Mouse (Mus musculus) limb, embryonic 15.5 days (tissue): ENCODE measurements around the gene Ppm1e. TPM values are rescaled to one million over a fixed set of nuclear protein-coding genes. Genes with fewer than 3 reads are reported as not detected.

Experiments
- ATAC-seq: fragments of 200-750 bp; cut with Nextera tagmentation; 2 replicates; pipeline ENCODE4 v1.8.0; 2017; ENCODE audit warnings: low read depth, moderate TSS enrichment; ENCODE audit not compliant: insufficient number of reproducible peaks, low FRiP score, low TSS enrichment
- H3K27ac ChIP-seq: fragments of 300-500 bp; sonication (generic); 2 replicates; pipeline ENCODE4 v1.5.1; 2015; ENCODE audit warnings: moderate library complexity, mild to moderate bottlenecking, inconsistent platforms
- H3K27me3 ChIP-seq: fragments of 300-500 bp; sonication (generic); 2 replicates; pipeline ENCODE4 v1.6.1; 2015; ENCODE audit warnings: inconsistent platforms
- H3K36me3 ChIP-seq: fragments of 300-500 bp; sonication (generic); 2 replicates; pipeline ENCODE4 v1.6.1; 2015; ENCODE audit warnings: inconsistent platforms
- H3K4me1 ChIP-seq: fragments of 300-500 bp; sonication (generic); 2 replicates; pipeline ENCODE4 v1.6.1; 2015; ENCODE audit warnings: inconsistent platforms
- H3K4me2 ChIP-seq: fragments of 300-500 bp; sonication (generic); 2 replicates; pipeline ENCODE4 v1.6.1; 2015; ENCODE audit warnings: mild to moderate bottlenecking, inconsistent platforms
- H3K4me3 ChIP-seq: fragments of 300-500 bp; sonication (generic); 2 replicates; pipeline ENCODE4 v1.5.1; 2015; ENCODE audit warnings: mild to moderate bottlenecking, inconsistent platforms
- H3K9ac ChIP-seq: fragments of 300-500 bp; sonication (generic); 2 replicates; pipeline ENCODE4 v1.6.1; 2015; ENCODE audit warnings: inconsistent platforms
- H3K9me3 ChIP-seq: fragments of 300-500 bp; sonication (generic); 2 replicates; pipeline ENCODE4 v1.6.1; 2016; ENCODE audit warnings: inconsistent platforms
- WGBS: fragments of 180-500 bp; shearing (Covaris S2); methylation state at CpG from one replicate; pipeline ENCODE4 v1.1.7; 2015; 5-methylcytosine and 5-hydroxymethylcytosine counted together
- polyA plus RNA-seq: library from polyadenylated mRNA; unstranded; fragments of >200 nt; fragmentation: Nextera tagmentation; extraction: Ambion mirVana; gene quantifications from 2 replicates; pipeline ENCODE4 v1.2.1, GENCODE M21; 2015

Gene Ppm1e
- polyA plus RNA-seq, 1 experiment from 2014 or later, result 2.3 TPM

DNA sequence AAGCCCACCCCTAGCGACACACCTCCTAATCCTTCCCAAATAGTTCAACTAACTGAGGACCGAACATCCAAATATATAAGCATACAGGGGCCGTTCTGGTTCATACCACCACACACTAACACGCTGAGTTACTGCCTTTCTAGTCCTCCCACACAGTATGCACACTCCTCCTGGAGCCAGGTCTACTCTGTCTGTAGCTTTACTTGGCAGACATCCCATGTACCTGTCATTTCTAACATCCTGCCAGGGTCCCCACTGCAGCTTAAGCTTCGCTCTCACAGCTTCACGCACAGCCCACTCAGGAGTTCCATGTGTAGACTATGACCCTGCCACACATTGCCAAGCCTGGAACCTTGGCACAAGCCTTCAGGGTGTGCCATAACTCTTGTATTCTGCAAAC, 62.4 kb downstream of the Ppm1e start:
- H3K4me3 ChIP-seq, result no peak overlapping the region
- ATAC-seq, result no peak
- H3K9ac ChIP-seq, result no peak overlapping the region
- no peaks in the 10 kb centered on the region for H3K27me3 ChIP-seq
- no peaks in the 10 kb centered on the region for H3K9me3 ChIP-seq
- no peak overlapping the region for H3K4me2 ChIP-seq
- WGBS, result 85% methylated on average over 6 of the region's 6 CpGs
- no peak overlapping the region for H3K27ac ChIP-seq
- no peaks in the 10 kb centered on the region for H3K4me1 ChIP-seq
- H3K36me3 ChIP-seq, result no peaks in the 10 kb centered on the region

DNA sequence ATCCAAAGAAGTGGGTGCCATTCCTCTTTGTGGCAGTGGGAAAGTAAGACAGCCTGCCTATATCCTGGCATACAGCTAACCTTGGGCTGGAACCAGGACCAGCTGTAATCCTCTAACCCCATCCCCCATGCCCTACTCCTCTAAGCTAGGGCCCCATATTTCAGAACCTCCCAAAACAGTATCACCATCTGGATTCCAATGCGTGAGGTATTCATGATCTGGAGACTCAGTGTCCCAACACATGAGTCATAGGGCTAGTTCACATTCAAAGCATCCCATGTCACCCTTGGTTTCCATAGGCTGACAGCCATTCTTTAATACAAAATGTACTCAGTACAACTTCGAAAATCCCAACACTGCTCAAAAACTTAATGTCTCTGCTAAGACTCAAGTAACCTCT, 63.2 kb downstream of the Ppm1e start:
- Histone ChIP-seq H3K36me3 (no peaks in the 10 kb centered on the region), H3K4me3 (no peak overlapping the region), H3K4me1 (no peaks in the 10 kb centered on the region), H3K27me3 (no peaks in the 10 kb centered on the region), H3K9ac (no peak overlapping the region), H3K9me3 (no peaks in the 10 kb centered on the region), H3K4me2 (no peak overlapping the region), H3K27ac (no peak overlapping the region)
- ATAC-seq, result no peak
- 87% methylated on average over 2 of the region's 2 CpGs for WGBS

DNA sequence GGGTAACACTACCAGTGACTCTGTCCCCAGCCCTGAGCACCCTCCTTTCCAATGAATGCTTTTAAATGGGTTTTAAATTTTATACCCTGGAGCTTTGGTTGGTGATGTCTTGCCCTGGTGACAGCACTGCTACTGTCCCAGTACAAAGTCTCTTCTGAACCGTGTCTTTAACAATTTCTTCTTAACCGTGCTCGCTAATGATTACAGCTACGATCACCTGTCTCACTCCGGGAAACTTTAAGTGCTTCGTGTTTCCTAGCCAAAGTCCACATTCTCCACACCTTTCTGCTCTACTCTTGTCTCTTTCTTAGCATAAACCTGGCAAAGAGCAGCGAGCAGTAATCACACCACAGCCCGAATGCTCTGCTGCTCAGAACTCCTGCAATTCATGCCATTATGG, 69.5 kb downstream of the Ppm1e start:
- no peak overlapping the region for H3K9ac ChIP-seq
- no peak overlapping the region for H3K27ac ChIP-seq
- H3K27me3 ChIP-seq, result no peaks in the 10 kb centered on the region
- no peaks in the 10 kb centered on the region for H3K4me1 ChIP-seq
- WGBS, result 89% methylated on average over 8 of the region's 8 CpGs
- H3K36me3 ChIP-seq, result no peaks in the 10 kb centered on the region
- H3K4me2 ChIP-seq, result no peak overlapping the region
- H3K9me3 ChIP-seq, result no peaks in the 10 kb centered on the region
- H3K4me3 ChIP-seq, result no peak overlapping the region
- ATAC-seq, result no peak

DNA sequence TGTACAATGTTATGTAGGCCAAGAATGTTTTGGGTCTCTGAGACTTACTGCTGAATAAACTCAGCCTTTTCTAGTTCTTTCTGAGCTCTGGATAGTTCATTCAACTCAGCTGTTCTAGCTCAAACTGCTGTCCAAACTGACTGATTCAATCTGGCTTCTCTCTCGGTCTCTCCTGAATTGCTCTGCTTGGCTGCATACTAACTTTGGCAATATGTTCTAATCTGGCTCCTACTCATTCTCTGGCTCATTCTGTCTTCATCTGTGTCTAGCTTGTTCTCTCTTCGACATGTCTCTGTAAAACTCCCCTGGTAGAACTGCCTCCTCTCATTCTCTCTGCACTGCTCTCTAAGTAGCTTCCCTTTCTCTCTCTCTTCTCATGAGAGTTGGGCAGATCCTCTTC, 72.6 kb downstream of the Ppm1e start:
- no peak for ATAC-seq
- Histone ChIP-seq H3K4me2 (no peak overlapping the region), H3K9ac (no peak overlapping the region), H3K4me3 (no peak overlapping the region), H3K27ac (no peak overlapping the region), H3K9me3 (no peaks in the 10 kb centered on the region), H3K4me1 (no peaks in the 10 kb centered on the region), H3K27me3 (no peaks in the 10 kb centered on the region), H3K36me3 (no peaks in the 10 kb centered on the region)
- WGBS, result 85% methylated on average over 2 of the region's 2 CpGs

DNA sequence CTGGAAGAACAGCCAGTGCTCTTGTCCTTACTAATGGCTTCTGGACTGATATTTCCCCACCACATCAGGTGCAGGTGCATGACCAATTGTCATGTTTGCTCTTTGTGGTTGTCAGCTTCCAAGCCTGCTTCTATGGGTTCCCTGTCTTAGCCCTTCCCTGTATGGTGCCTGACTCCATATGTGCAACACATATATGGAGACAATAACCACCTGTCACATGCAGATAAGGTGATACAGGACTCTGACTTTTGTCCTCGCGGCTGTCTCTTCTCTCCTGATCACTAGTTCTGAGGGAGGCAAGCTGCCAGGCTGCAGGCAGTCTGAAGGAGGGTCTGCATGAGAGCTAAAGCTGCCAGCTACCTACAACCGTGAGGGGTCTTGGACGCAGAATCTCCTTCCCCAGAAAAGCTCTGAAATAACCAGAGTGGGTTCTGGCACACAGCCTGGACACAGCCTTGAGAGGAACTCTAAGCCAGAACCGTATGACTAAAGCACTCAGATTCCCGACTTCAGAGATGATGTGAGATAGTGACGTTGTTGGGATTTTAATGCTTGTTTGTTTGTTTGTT, 76.8 kb downstream of the Ppm1e start:
- H3K27ac ChIP-seq, result no peak overlapping the region
- 68% methylated on average over 7 of the region's 7 CpGs for WGBS
- H3K9me3 ChIP-seq, result no peaks in the 10 kb centered on the region
- no peak overlapping the region for H3K9ac ChIP-seq
- H3K4me1 ChIP-seq, result peaks cover under 1% of the 10 kb centered on the region
- H3K27me3 ChIP-seq, result no peaks in the 10 kb centered on the region
- H3K4me3 ChIP-seq, result no peak overlapping the region
- H3K36me3 ChIP-seq, result no peaks in the 10 kb centered on the region
- no peak for ATAC-seq
- no peak overlapping the region for H3K4me2 ChIP-seq

DNA sequence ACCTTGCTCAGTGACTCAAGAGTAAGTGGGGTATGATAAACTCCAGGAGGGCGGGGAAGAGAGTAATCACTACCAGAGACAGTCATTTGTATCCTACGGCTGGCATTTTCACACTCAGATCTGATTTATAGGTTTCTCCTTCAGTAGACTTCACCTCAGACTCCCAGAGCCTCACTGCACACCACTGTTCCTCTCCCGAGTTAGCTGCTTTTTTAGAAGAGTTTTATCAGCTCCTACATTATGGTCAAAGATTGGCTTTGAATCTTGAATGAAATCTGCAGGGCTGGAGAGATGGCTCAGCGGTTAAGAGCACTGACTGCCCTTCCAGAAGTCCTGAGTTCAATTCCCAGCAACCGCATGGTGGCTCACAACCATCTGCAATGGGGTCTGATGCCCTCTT, 79.4 kb downstream of the Ppm1e start:
- WGBS, result 47% methylated on average over 5 of the region's 5 CpGs
- H3K36me3 ChIP-seq, result no peaks in the 10 kb centered on the region
- H3K27me3 ChIP-seq, result no peaks in the 10 kb centered on the region
- no peak overlapping the region for H3K27ac ChIP-seq
- H3K9me3 ChIP-seq, result no peaks in the 10 kb centered on the region
- H3K9ac ChIP-seq, result no peak overlapping the region
- peaks cover 6% of the 10 kb centered on the region for H3K4me1 ChIP-seq
- H3K4me3 ChIP-seq, result no peak overlapping the region
- no peak overlapping the region for H3K4me2 ChIP-seq
- no peak for ATAC-seq

DNA sequence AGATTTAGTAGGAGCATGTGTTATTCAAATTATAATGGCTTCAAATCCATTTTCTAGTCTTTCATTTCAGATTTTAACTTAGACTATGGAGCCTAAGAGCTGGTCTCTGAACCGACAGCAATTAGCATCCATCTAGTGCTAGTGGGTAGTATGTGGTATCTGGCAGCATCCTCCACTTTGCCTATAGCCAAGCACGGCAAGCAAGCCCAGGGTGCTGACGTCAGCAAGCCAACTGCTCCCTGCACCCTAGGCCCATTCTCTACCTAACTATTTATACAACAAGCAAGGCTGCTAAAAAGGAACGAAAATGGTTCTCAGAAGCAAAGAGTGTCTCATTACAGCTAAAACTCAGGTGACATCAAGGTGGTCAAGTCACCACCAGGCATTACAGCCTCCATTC, 80.0 kb downstream of the Ppm1e start:
- Histone ChIP-seq H3K27ac (no peak overlapping the region), H3K36me3 (no peaks in the 10 kb centered on the region), H3K9ac (no peak overlapping the region), H3K4me3 (no peak overlapping the region), H3K4me1 (peaks cover 6% of the 10 kb centered on the region), H3K4me2 (no peak overlapping the region), H3K9me3 (no peaks in the 10 kb centered on the region), H3K27me3 (no peaks in the 10 kb centered on the region)
- ATAC-seq, result no peak
- WGBS, result 77% methylated on average over 4 of the region's 4 CpGs

DNA sequence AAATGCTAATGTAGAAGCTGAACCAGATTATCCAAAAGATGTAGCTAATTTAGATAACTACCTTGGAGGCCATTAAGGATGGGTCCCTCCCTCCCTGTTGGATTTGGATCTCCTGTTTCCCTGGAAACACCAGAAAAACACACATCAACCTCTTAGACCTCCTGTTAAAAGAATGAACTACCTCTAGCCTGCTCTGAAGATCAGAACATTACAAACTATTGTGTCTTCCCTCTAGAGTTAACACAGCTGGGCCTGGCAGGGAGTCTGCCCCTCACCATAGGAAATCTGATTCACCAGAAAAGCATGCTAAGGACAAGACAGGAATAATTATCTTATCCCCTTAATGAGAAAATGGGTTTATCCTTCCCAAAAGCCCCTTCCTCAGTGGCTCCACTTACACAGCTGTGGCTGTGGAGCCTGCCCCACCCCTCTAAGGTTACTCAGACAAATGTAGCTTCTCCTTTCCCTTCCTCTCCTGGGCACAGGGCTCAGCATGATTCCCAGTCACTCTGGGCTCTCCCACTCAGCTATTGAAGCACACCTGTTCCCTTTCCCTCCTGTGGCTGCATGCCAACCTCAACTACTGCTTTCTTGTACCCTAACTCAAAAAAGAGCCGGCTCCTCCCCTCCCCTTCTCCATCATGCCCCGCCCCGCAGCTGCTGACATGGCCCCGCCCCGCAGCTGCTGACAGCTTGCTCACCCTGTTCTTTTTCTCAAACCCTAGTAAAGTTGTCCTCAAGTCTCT, 82.4 kb downstream of the Ppm1e start:
- Histone ChIP-seq H3K4me3 (no peak overlapping the region), H3K9me3 (no peaks in the 10 kb centered on the region), H3K4me2 (no peak overlapping the region), H3K27ac (no peak overlapping the region), H3K27me3 (no peaks in the 10 kb centered on the region), H3K4me1 (peaks cover 6% of the 10 kb centered on the region), H3K9ac (no peak overlapping the region), H3K36me3 (no peaks in the 10 kb centered on the region)
- WGBS, result 5% methylated on average over 5 of the region's 5 CpGs
- no peak for ATAC-seq

DNA sequence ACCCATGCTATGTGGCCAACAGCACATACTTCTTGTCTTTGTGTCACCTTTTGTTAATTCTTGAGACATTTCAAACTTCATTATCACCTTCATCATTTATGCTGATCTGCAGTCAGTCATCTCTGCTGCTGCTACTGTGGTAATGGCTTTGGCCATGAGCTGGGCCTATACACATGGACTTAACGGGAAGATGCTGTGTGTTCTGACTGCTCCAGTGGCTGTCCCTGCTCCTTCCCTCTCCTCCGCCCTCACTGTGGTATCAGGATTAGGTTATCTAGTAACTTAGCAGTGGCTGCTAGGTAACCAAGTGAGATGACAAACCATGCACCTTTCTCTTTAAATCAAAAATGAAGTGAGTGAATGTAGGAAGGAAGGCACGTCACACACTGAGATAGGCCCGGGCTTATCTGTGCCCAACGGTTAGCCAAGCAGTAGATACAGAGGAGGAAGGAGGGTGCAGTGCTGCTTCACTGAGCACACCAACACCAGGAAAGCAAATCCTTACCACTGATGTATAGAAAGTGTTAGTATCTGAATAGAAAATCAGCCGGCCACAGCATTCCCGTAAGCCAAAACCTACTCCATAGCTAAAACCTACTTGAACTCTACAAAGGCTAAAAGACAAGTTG, 83.3 kb downstream of the Ppm1e start:
- Histone ChIP-seq H3K9ac (no peak overlapping the region), H3K27me3 (no peaks in the 10 kb centered on the region), H3K27ac (no peak overlapping the region), H3K4me3 (no peak overlapping the region), H3K9me3 (no peaks in the 10 kb centered on the region), H3K4me1 (peaks cover 6% of the 10 kb centered on the region), H3K4me2 (no peak overlapping the region), H3K36me3 (no peaks in the 10 kb centered on the region)
- no peak for ATAC-seq
- 90% methylated on average over 7 of the region's 7 CpGs for WGBS

DNA sequence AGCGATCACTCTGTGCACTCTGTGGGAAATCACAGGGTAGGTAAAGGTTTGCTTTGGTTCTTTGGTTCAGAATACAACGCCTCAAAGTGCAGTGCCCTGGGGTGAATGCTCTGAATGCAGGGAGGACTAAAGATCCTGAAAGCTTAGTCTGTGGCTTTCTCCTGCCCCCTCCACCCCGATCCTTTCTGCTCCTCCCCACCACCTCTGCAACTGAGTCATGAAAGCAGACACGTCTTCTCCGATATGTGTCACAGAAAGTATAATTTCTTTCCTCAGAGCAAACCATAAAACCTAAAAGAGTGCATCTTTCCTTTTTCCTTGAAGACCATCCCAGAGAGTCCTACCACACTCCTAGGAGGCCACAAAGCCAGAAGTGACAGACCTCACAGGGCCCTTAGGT, 86.1 kb downstream of the Ppm1e start:
- Histone ChIP-seq H3K4me3 (no peak overlapping the region), H3K27ac (no peak overlapping the region), H3K4me2 (no peak overlapping the region), H3K36me3 (no peaks in the 10 kb centered on the region), H3K4me1 (peaks cover 6% of the 10 kb centered on the region), H3K9me3 (no peaks in the 10 kb centered on the region), H3K9ac (no peak overlapping the region), H3K27me3 (no peaks in the 10 kb centered on the region)
- WGBS, result 86% methylated on average over 5 of the region's 5 CpGs
- no peak for ATAC-seq

DNA sequence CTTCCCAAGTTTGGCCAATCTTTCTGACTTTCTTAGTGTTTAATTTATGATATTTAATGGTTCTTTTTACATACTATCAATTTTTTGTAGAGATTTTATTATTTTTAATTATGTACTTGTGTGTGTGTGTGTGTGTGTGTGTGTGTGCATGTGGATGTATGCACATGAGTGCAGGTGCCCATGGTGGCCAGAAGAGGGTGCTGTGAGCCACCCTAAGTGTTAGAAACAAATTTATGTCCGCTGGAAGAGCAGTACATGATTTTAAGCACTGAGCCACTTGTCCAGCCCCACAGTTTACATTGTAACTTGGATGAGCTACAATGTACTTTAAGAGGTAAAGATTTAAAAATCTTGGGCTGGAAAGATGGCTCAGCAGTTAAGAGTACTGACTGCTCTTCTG, 87.3 kb downstream of the Ppm1e start:
- no peak overlapping the region for H3K9ac ChIP-seq
- no peaks in the 10 kb centered on the region for H3K9me3 ChIP-seq
- H3K36me3 ChIP-seq, result no peaks in the 10 kb centered on the region
- H3K4me3 ChIP-seq, result no peak overlapping the region
- no peaks in the 10 kb centered on the region; the same call in 1 of the 2 replicates for H3K4me1 ChIP-seq
- no peaks in the 10 kb centered on the region for H3K27me3 ChIP-seq
- no peak overlapping the region for H3K27ac ChIP-seq
- WGBS, result 83% methylated on average over 1 of the region's 1 CpGs
- no peak for ATAC-seq
- H3K4me2 ChIP-seq, result no peak overlapping the region

DNA sequence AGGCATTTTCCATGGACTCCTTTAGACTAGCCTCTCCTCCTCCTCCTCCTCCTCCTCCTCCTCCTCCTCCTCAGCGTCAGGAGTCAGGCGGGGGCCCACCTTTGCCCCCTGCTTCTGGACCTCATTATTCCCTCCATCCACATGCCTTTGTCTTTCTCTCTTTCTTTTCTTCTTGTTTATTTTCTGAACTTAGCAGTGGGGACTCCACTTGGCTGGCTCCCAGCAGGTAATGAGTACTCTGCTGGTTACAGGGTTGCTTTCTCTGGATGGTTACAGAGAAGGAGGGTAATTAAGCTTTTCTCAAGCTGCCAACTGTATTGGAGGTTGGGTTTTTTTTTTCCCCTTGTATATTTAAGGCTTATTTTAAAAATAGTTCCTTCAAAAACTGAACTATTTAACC, 87.9 kb downstream of the Ppm1e start:
- no peak overlapping the region for H3K9ac ChIP-seq
- H3K4me2 ChIP-seq, result no peak overlapping the region
- H3K36me3 ChIP-seq, result no peaks in the 10 kb centered on the region
- no peaks in the 10 kb centered on the region for H3K9me3 ChIP-seq
- H3K27ac ChIP-seq, result no peak overlapping the region
- H3K4me3 ChIP-seq, result no peak overlapping the region
- H3K4me1 ChIP-seq, result no peaks in the 10 kb centered on the region
- ATAC-seq, result no peak
- WGBS, result 0% methylated on average over 2 of the region's 2 CpGs
- no peaks in the 10 kb centered on the region for H3K27me3 ChIP-seq
